Mouse (Mus musculus): ENCODE data around the gene Cbx3. TPM values are rescaled to one million over a fixed set of nuclear protein-coding genes. Genes with fewer than 3 reads are reported as not detected.

Gene Cbx3
- 529 and 591 TPM in 2 replicates for polyA plus RNA-seq (2014; fragmentation: Nextera tagmentation; extraction: Ambion mirVana)

- H3K9me3 ChIP-seq (replicated peaks; ENCODE audit: control insufficient read depth, low read length), result no peaks in the 10 kb centered on the region
- under 1% methylated on average over 69 of the region's 99 CpGs for WGBS
- ATAC-seq (peak; percentile 79), DNase-seq (ENCODE audit: low spot score) (peak; percentile 94)
- peak within 1 kb of the TSS; percentile 81 for H3K4me2 ChIP-seq (ENCODE audit: low read length)
- peaks cover 50% of the 10 kb centered on the region for H3K36me3 ChIP-seq (ENCODE audit: control insufficient read depth, insufficient read depth, low read length)
- H3K27ac ChIP-seq (ENCODE audit: low read depth, low read length), result peak within 1 kb of the TSS; percentile 100
- H3K27me3 ChIP-seq (replicated peaks; ENCODE audit: control insufficient read depth, insufficient read depth, low read length), result no peaks in the 10 kb centered on the region
- H3K4me1 ChIP-seq (ENCODE audit: control insufficient read depth, insufficient read depth, low read length), result peaks cover 33% of the 10 kb centered on the region
- H3K9ac ChIP-seq (ENCODE audit: low read length), result peak within 1 kb of the TSS; percentile 100
- H3K4me3 ChIP-seq (ENCODE audit: low read depth, low read length), result peak within 1 kb of the TSS; percentile 100
These were observed at the start of gene Cbx3 for GRCm38 (mm10) chr6:51470311-51471178. Cbx3 (plus strand) TSS chr6:51470360.

- DNase-seq (ENCODE audit: low spot score) (no peak), ATAC-seq (no peak)
- H3K9me3 ChIP-seq (replicated peaks; ENCODE audit: control insufficient read depth, low read length), result no peaks in the 10 kb centered on the region
- H3K27me3 ChIP-seq (replicated peaks; ENCODE audit: control insufficient read depth, insufficient read depth, low read length), result no peaks in the 10 kb centered on the region
- H3K27ac ChIP-seq (ENCODE audit: low read depth, low read length), result no peak overlapping the region
- H3K4me2 ChIP-seq (ENCODE audit: low read length), result no peak overlapping the region
- no peaks in the 10 kb centered on the region for H3K36me3 ChIP-seq (ENCODE audit: control insufficient read depth, insufficient read depth, low read length)
- 59% methylated on average over 11 of the region's 11 CpGs for WGBS
- no peak overlapping the region for H3K4me3 ChIP-seq (ENCODE audit: low read depth, low read length)
- H3K9ac ChIP-seq (ENCODE audit: low read length), result no peak overlapping the region
- no peaks in the 10 kb centered on the region for H3K4me1 ChIP-seq (ENCODE audit: control insufficient read depth, insufficient read depth, low read length)
These were observed 46.6 kb upstream of the Cbx3 start for GRCm38 (mm10) chr6:51423466-51424122.

GRCm38 (mm10) chr6:51424537-51424936, 45.6 kb upstream of the Cbx3 start:
- no peak overlapping the region for H3K27ac ChIP-seq (ENCODE audit: low read depth, low read length)
- H3K36me3 ChIP-seq (ENCODE audit: control insufficient read depth, insufficient read depth, low read length), result no peaks in the 10 kb centered on the region
- no peak overlapping the region for H3K9ac ChIP-seq (ENCODE audit: low read length)
- no peak overlapping the region for H3K4me3 ChIP-seq (ENCODE audit: low read depth, low read length)
- H3K27me3 ChIP-seq (replicated peaks; ENCODE audit: control insufficient read depth, insufficient read depth, low read length), result no peaks in the 10 kb centered on the region
- WGBS, result 87% methylated on average over 2 of the region's 2 CpGs
- H3K4me2 ChIP-seq (ENCODE audit: low read length), result no peak overlapping the region
- DNase-seq (ENCODE audit: low spot score), result no peak
- no peaks in the 10 kb centered on the region for H3K9me3 ChIP-seq (replicated peaks; ENCODE audit: control insufficient read depth, low read length)
- ATAC-seq, result no peak
- H3K4me1 ChIP-seq (ENCODE audit: control insufficient read depth, insufficient read depth, low read length), result no peaks in the 10 kb centered on the region

GRCm38 (mm10) chr6:51432535-51433397, 37.4 kb upstream of the Cbx3 start, which contains the start of gene Nfe2l3:
Nfe2l3 (plus strand) TSS chr6:51432670.
- 2% methylated on average over 74 of the region's 74 CpGs for WGBS
- DNase-seq (ENCODE audit: low spot score) (peak; percentile 64), ATAC-seq (peak; percentile 86)
- peak within 1 kb of the TSS; percentile 68 for H3K9ac ChIP-seq (ENCODE audit: low read length)
- H3K4me1 ChIP-seq (ENCODE audit: control insufficient read depth, insufficient read depth, low read length), result no peaks in the 10 kb centered on the region; the same call in 1 of the 2 replicates
- peaks cover 20% of the 10 kb centered on the region; the same call in 1 of the 2 replicates for H3K27me3 ChIP-seq (replicated peaks; ENCODE audit: control insufficient read depth, insufficient read depth, low read length)
- no peaks in the 10 kb centered on the region for H3K36me3 ChIP-seq (ENCODE audit: control insufficient read depth, insufficient read depth, low read length)
- peak within 1 kb of the TSS; percentile 56 for H3K4me3 ChIP-seq (ENCODE audit: low read depth, low read length)
- H3K27ac ChIP-seq (ENCODE audit: low read depth, low read length), result no peak within 1 kb of the TSS
- H3K9me3 ChIP-seq (replicated peaks; ENCODE audit: control insufficient read depth, low read length), result no peaks in the 10 kb centered on the region
- peak within 1 kb of the TSS; percentile 93 for H3K4me2 ChIP-seq (ENCODE audit: low read length)

GRCm38 (mm10) chr6:51434270-51434669, 35.9 kb upstream of the Cbx3 start:
- Histone ChIP-seq H3K4me2 (ENCODE audit: low read length) (peak overlapping the region; percentile 93; the same call in 1 of the 2 replicates), H3K36me3 (ENCODE audit: control insufficient read depth, insufficient read depth, low read length) (no peaks in the 10 kb centered on the region), H3K4me3 (ENCODE audit: low read depth, low read length) (no peak overlapping the region; the same call in 1 of the 2 replicates), H3K9me3 (replicated peaks; ENCODE audit: control insufficient read depth, low read length) (no peaks in the 10 kb centered on the region), H3K27ac (ENCODE audit: low read depth, low read length) (no peak overlapping the region), H3K9ac (ENCODE audit: low read length) (no peak overlapping the region), H3K4me1 (ENCODE audit: control insufficient read depth, insufficient read depth, low read length) (no peaks in the 10 kb centered on the region; the same call in 1 of the 2 replicates), H3K27me3 (replicated peaks; ENCODE audit: control insufficient read depth, insufficient read depth, low read length) (peaks cover 20% of the 10 kb centered on the region; the same call in 1 of the 2 replicates)
- 38% methylated on average over 7 of the region's 7 CpGs for WGBS
- ATAC-seq (no peak), DNase-seq (ENCODE audit: low spot score) (no peak)

GRCm38 (mm10) chr6:51437665-51438064, 32.5 kb upstream of the Cbx3 start:
- Histone ChIP-seq H3K4me2 (ENCODE audit: low read length) (no peak overlapping the region), H3K4me3 (ENCODE audit: low read depth, low read length) (no peak overlapping the region), H3K9ac (ENCODE audit: low read length) (no peak overlapping the region), H3K4me1 (ENCODE audit: control insufficient read depth, insufficient read depth, low read length) (no peaks in the 10 kb centered on the region), H3K27me3 (replicated peaks; ENCODE audit: control insufficient read depth, insufficient read depth, low read length) (peaks cover 18% of the 10 kb centered on the region; the same call in 1 of the 2 replicates), H3K27ac (ENCODE audit: low read depth, low read length) (no peak overlapping the region), H3K9me3 (replicated peaks; ENCODE audit: control insufficient read depth, low read length) (no peaks in the 10 kb centered on the region), H3K36me3 (ENCODE audit: control insufficient read depth, insufficient read depth, low read length) (no peaks in the 10 kb centered on the region)
- 71% methylated on average over 4 of the region's 4 CpGs for WGBS
- no peak for ATAC-seq
- no peak for DNase-seq (ENCODE audit: low spot score)

- ATAC-seq, result no peak
- Histone ChIP-seq H3K4me3 (ENCODE audit: low read depth, low read length) (no peak overlapping the region), H3K4me1 (ENCODE audit: control insufficient read depth, insufficient read depth, low read length) (no peaks in the 10 kb centered on the region), H3K36me3 (ENCODE audit: control insufficient read depth, insufficient read depth, low read length) (no peaks in the 10 kb centered on the region), H3K27ac (ENCODE audit: low read depth, low read length) (no peak overlapping the region), H3K27me3 (replicated peaks; ENCODE audit: control insufficient read depth, insufficient read depth, low read length) (0 out of 2 replicates have a peak, but pooled peaks cover 9% of the 10 kb centered on the region), H3K9me3 (replicated peaks; ENCODE audit: control insufficient read depth, low read length) (no peaks in the 10 kb centered on the region), H3K9ac (ENCODE audit: low read length) (no peak overlapping the region), H3K4me2 (ENCODE audit: low read length) (no peak overlapping the region)
- WGBS, result 85% methylated on average over 9 of the region's 9 CpGs
- no peak for DNase-seq (ENCODE audit: low spot score)
These were observed 31.3 kb upstream of the Cbx3 start for GRCm38 (mm10) chr6:51438826-51439330.

- Histone ChIP-seq H3K27me3 (replicated peaks; ENCODE audit: control insufficient read depth, insufficient read depth, low read length) (no peaks in the 10 kb centered on the region), H3K27ac (ENCODE audit: low read depth, low read length) (no peak overlapping the region), H3K36me3 (ENCODE audit: control insufficient read depth, insufficient read depth, low read length) (no peaks in the 10 kb centered on the region), H3K4me2 (ENCODE audit: low read length) (no peak overlapping the region), H3K9me3 (replicated peaks; ENCODE audit: control insufficient read depth, low read length) (no peaks in the 10 kb centered on the region), H3K9ac (ENCODE audit: low read length) (no peak overlapping the region), H3K4me3 (ENCODE audit: low read depth, low read length) (no peak overlapping the region), H3K4me1 (ENCODE audit: control insufficient read depth, insufficient read depth, low read length) (no peaks in the 10 kb centered on the region)
- DNase-seq (ENCODE audit: low spot score) (no peak), ATAC-seq (no peak)
- WGBS, result 66% methylated on average over 9 of the region's 9 CpGs
These were observed 27.8 kb upstream of the Cbx3 start for GRCm38 (mm10) chr6:51442191-51442835.

Data from forebrain, embryonic 14.5 days (tissue).